Mouse (Mus musculus): ENCODE results near the gene Art3.
"Not testable (repeated sequence)": the region's sequence is repeated elsewhere in the genome, so short reads cannot be mapped to it uniquely, and the experiment has no call there.

- not testable (repeated sequence) for TF ChIP-seq CTCF (IDR thresholded peaks at IDR 0.05; ENCODE audit: insufficient read depth, low read length); POLR2A (IDR thresholded peaks at IDR 0.05; ENCODE audit: borderline replicate concordance, extremely low read depth, low read depth, low read length)
Measured at GRCm38 (mm10) chr5:92352716-92353115, 21.1 kb downstream of the Art3 start.
